Mouse (Mus musculus) CH12.LX (cell line): ENCODE results near the gene Akt2. TPM values are rescaled to one million over a fixed set of nuclear protein-coding genes. Genes with fewer than 3 reads are reported as not detected.

Source experiments
- DNase-seq: peaks from one replicate; pipeline ENCODE4 v3.0.0-alpha.2; 2013; ENCODE audit errors: extremely low read depth
- H3K27ac ChIP-seq: 2 replicates; pipeline ENCODE4 v1.5.1; 2012; ENCODE audit warnings: low read depth, mild to moderate bottlenecking, control low read depth, moderate library complexity; ENCODE audit not compliant: insufficient read depth
- H3K27me3 ChIP-seq: replicated peaks from 2 replicates; pipeline ENCODE3; 2012; ENCODE audit warnings: inconsistent platforms
- H3K36me3 ChIP-seq, 2 experiments: replicated peaks in 1 of 2; 2 replicates each; pipeline versions ENCODE3 to v1.6.1; 2012; ENCODE audit warnings: inconsistent platforms in 1 of 2, low read length in 1 of 2, mild to moderate bottlenecking in 1 of 2, mixed read lengths in 1 of 2, moderate library complexity in 1 of 2; ENCODE audit not compliant: control insufficient read depth in 1 of 2, insufficient read depth in 1 of 2
- H3K4me1 ChIP-seq, 2 experiments: 2 replicates each; pipeline ENCODE4 v1.6.1; 2012; ENCODE audit warnings: inconsistent platforms in 1 of 2, moderate library complexity in 1 of 2; ENCODE audit not compliant: insufficient read depth in 2 of 2, control insufficient read depth in 1 of 2
- H3K4me2 ChIP-seq: 2 replicates; pipeline ENCODE4 v1.6.1; 2012; ENCODE audit warnings: low read depth, mild to moderate bottlenecking, control low read depth; ENCODE audit not compliant: poor library complexity, insufficient read depth, severe bottlenecking
- H3K4me3 ChIP-seq, 3 experiments: fragments of 150-350 bp in 1 of 3; sonication (generic) in 1 of 3; replicated peaks in 1 of 3; 2 replicates each; pipeline versions ENCODE3 to v1.5.1; 2011 to 2012; ENCODE audit warnings: low read depth in 2 of 3, low read length in 2 of 3, mild to moderate bottlenecking in 2 of 3, moderate library complexity in 2 of 3, control low read depth in 1 of 3, improper control_type of control experiment in 1 of 3, inconsistent platforms in 1 of 3, mixed read lengths in 1 of 3; ENCODE audit not compliant: poor library complexity in 1 of 3
- H3K79me2 ChIP-seq: replicated peaks from 2 replicates; pipeline ENCODE4 v1.6.1; 2012; ENCODE audit warnings: mild to moderate bottlenecking, moderate library complexity; ENCODE audit not compliant: control insufficient read depth, poor library complexity, insufficient read depth, severe bottlenecking; ENCODE audit errors: extremely low read depth
- H3K9ac ChIP-seq: 2 replicates; pipeline ENCODE4 v1.6.1; 2012; ENCODE audit warnings: low read depth, mild to moderate bottlenecking, control low read depth, moderate library complexity; ENCODE audit not compliant: insufficient read depth
- H3K9me3 ChIP-seq: replicated peaks from 2 replicates; pipeline ENCODE3; 2012; ENCODE audit warnings: low read length, inconsistent platforms, mixed read lengths
- ETS1 ChIP-seq: conservative IDR thresholded peaks from 2 replicates; pipeline ENCODE4 v1.6.1; 2012; ENCODE audit warnings: low read depth, mild to moderate bottlenecking, inconsistent platforms, low read length, improper control_type of control experiment, moderate library complexity
- HCFC1 ChIP-seq: IDR thresholded peaks from 2 replicates; pipeline ENCODE4 v1.6.1; 2012; ENCODE audit warnings: low read depth, mild to moderate bottlenecking, inconsistent platforms, low read length, improper control_type of control experiment
- RCOR1 ChIP-seq: conservative IDR thresholded peaks from 2 replicates; pipeline ENCODE4 v1.6.1; 2012; ENCODE audit warnings: low read depth, mild to moderate bottlenecking, inconsistent platforms, low read length, improper control_type of control experiment
- SIN3A ChIP-seq: IDR thresholded peaks from 2 replicates; pipeline ENCODE4 v1.6.1; 2012; ENCODE audit warnings: low read length, improper control_type of control experiment, inconsistent platforms
- TBP ChIP-seq: conservative IDR thresholded peaks from 2 replicates; pipeline ENCODE4 v1.6.1; 2011; ENCODE audit warnings: low read depth, low read length, improper control_type of control experiment
- UBTF ChIP-seq: IDR thresholded peaks from 2 replicates; pipeline ENCODE4 v1.6.1; 2012; ENCODE audit warnings: low read depth, mild to moderate bottlenecking, inconsistent platforms, low read length, improper control_type of control experiment, moderate library complexity
- USF1 ChIP-seq: IDR thresholded peaks from 2 replicates; pipeline ENCODE4 v1.6.1; 2014; ENCODE audit warnings: low read depth, mild to moderate bottlenecking, inconsistent platforms, low read length, improper control_type of control experiment
- USF2 ChIP-seq: conservative IDR thresholded peaks from 2 replicates; pipeline ENCODE4 v1.6.1; 2011; ENCODE audit warnings: low read depth, low read length, improper control_type of control experiment
- ZC3H11A ChIP-seq: IDR thresholded peaks from 2 replicates; pipeline ENCODE4 v1.6.1; 2012; ENCODE audit warnings: low read depth, mild to moderate bottlenecking, inconsistent platforms, low read length, improper control_type of control experiment
- dilution Hi-C: fragments of 300-500 bp; cut with MboI; formaldehyde crosslinking; loops from 2 replicates; pipeline ENCODE4 v1.14.3; 2020; ENCODE audit warnings: low sequenced_read_pairs; ENCODE audit not compliant: extremely low pct_unique_long_range_greater_than_20kb, extremely low pct_ligation_motif_present
- in situ Hi-C: fragments of 300-500 bp; cut with MboI; formaldehyde crosslinking; loops from 3 replicates; pipeline ENCODE4 v1.14.3; 2019; ENCODE audit warnings: low sequenced_read_pairs, low pct_ligation_motif_present, low pct_unique_long_range_greater_than_20kb, mixed read lengths
- polyA plus RNA-seq: library from polyadenylated mRNA; unstranded; fragments of >175 nt; gene quantifications from 2 replicates; pipeline ENCODE4 v1.2.1, GENCODE M21; 2012; ENCODE audit warnings: low read depth; ENCODE audit not compliant: insufficient read length
- total RNA-seq, 2 experiments: library from RNA; depleted of rRNA; stranded (reverse); fragments of 300-350 nt in 1 of 2; fragments of >200 nt in 1 of 2; gene quantifications; 2 replicates each; pipeline ENCODE4 v1.2.3; 2012 to 2014

The Akt2 gene
- total and polyA plus RNA-seq, 3 experiments, result 39.5 to 77.3 (median 40.3) TPM

DNA sequence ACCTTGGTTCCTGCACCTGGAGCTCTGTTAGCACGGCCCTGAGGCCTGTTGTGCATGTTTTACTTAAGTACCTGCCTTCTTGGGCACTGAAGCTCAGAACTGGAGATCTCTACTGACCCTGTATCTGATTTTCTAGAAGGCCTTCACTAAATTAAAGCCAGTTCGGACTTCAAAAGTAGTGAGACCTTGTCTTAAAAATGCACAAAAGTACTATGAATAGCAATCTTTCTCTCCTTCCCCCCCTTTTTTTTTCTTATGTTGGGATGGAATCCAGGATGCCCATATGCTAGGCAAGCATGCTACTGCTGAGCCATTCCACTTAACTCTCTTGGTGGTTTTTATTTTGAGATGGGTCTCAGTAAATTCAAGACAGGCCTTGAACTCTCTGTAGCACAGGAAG, 10.8 kb downstream of the Akt2 start:
- H3K4me1 ChIP-seq, result peaks cover 0 to 99% of the 10 kb centered on the region in 2 experiments; a peak in 2 of 4 replicates
- dilution Hi-C loops (no loop called here), in situ Hi-C loops (no loop called here)
- TF ChIP-seq USF2, result no peak
- no peak for TF ChIP-seq USF1
- TF ChIP-seq ZC3H11A, result no peak
- H3K36me3 ChIP-seq, result peaks cover 0 to 45% of the 10 kb centered on the region in 2 experiments
- no peak overlapping the region for H3K9ac ChIP-seq
- H3K79me2 ChIP-seq, result no peaks in the 10 kb centered on the region; the same call in none of the 2 replicates
- no peak overlapping the region for H3K27ac ChIP-seq
- no peak for DNase-seq
- no peaks in the 10 kb centered on the region for H3K9me3 ChIP-seq
- H3K27me3 ChIP-seq, result no peaks in the 10 kb centered on the region
- no peak overlapping the region for H3K4me2 ChIP-seq
- no peak overlapping the region for H3K4me3 ChIP-seq

DNA sequence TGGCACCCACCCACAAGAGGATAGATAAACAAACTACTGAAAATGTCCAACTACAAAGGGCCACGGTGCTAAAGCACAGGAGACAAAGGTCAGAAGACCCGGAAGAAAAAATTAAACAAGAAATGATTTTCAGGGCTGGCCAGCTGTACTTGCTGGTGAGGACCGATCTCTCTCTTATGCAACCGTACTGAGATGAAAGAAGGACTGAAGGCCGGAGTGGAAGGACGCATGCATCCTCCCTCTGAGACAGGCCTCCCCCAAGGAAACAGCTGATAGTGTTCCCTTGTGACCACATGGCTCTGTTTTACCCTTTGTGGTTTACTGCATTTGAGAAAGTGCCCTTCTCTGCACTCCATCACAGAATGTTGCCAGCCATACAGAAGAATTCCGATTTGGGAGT, 11.5 kb downstream of the Akt2 start:
- in situ Hi-C loops (no loop called here), dilution Hi-C loops (no loop called here)
- Histone ChIP-seq H3K36me3 (peaks cover 0 to 46% of the 10 kb centered on the region in 2 experiments), H3K4me2 (no peak overlapping the region), H3K79me2 (no peaks in the 10 kb centered on the region; the same call in none of the 2 replicates), H3K9ac (no peak overlapping the region), H3K9me3 (no peaks in the 10 kb centered on the region), H3K27me3 (no peaks in the 10 kb centered on the region), H3K4me3 (no peak overlapping the region), H3K4me1 (peaks cover 0 to 99% of the 10 kb centered on the region in 2 experiments; a peak in 2 of 4 replicates), H3K27ac (no peak overlapping the region)
- no peak for DNase-seq
- peak; percentile 35; the same call in 1 of the 2 replicates for TF ChIP-seq SIN3A
- no peak for TF ChIP-seq TBP
- TF ChIP-seq ETS1, result 0 out of 2 replicates have a peak, but pooled peaks have one; percentile 39

DNA sequence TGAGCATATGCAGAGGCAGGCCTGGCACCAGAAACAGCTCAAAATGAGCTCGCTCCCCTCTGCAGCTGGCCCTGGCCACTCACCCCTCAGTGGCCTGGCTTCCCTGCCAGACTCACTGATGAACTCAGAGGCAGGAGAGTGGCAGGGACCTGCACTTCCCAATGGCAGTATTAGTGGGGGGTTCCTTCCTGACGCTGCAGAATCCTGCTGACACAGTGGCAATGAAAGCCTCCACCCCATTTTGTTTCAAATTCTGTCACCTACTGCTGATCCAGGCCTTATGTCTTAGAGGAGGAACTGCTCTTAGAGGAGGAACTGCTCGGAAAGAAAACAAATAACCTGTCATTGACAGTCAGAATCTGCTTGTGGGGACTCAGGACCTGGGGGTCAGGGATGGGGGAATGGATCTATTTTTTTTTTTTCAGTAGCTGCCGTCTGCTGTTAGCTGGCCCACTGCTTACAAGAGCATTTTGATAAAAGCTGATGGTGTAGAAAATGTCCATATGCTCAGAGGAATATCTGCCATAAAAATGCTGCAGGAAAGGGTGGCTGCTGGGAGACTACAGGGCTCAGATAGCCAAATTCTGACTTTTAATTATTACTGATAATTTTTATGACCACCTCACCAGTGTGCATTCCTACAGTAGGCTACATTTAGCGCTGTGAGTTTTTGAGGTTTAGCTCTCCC, 13.5 kb downstream of the Akt2 start:
- H3K36me3 ChIP-seq, result peaks cover 7 to 59% of the 10 kb centered on the region in 2 experiments
- TF ChIP-seq RCOR1 (no peak), UBTF (no peak), ETS1 (no peak), HCFC1 (no peak)
- no peak overlapping the region for H3K4me2 ChIP-seq
- H3K4me1 ChIP-seq, result peaks cover 7 to 99% of the 10 kb centered on the region in 2 experiments
- no peaks in the 10 kb centered on the region for H3K27me3 ChIP-seq
- H3K9me3 ChIP-seq, result no peaks in the 10 kb centered on the region
- no peak overlapping the region for H3K27ac ChIP-seq
- dilution Hi-C loops (no loop called here), in situ Hi-C loops (no loop called here)
- DNase-seq, result no peak
- no peak overlapping the region for H3K9ac ChIP-seq
- H3K79me2 ChIP-seq, result no peaks in the 10 kb centered on the region; the same call in none of the 2 replicates
- H3K4me3 ChIP-seq, result no peak overlapping the region
